Mouse (Mus musculus): ENCODE results near the gene Vegfd.

DNA sequence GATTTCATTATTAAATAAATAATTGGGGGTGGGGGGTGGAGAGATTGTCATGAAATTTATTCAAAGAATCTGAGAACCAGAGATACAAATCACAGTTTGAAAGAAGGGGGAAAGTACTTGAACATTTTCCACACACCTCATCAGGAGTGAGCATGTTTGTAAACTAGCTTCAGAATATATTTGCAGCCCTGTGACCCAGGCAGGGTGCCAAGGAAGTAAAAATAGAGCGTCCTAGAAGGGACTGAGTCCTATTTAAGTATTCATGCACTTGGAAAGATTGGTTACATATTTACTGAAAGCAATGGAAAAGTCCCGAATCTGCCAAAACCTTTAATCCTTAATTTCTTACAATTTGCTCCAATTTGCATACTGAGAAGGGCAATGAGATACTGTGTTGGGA is 67.0 kb downstream of the Vegfd start:
- TF ChIP-seq CTCF (IDR thresholded peaks at IDR 0.05; ENCODE audit: borderline replicate concordance, insufficient read depth, low read length) (no peak), POLR2A (IDR thresholded peaks at IDR 0.05; ENCODE audit: low read depth, low read length) (no peak)
